Mouse (Mus musculus) midbrain, embryonic 13.5 days (tissue): ENCODE results near the gene Siglecf. TPM values are rescaled to one million over a fixed set of nuclear protein-coding genes. Genes with fewer than 3 reads are reported as not detected.

Experiments used
- ATAC-seq: fragments of 200-750 bp; cut with Nextera tagmentation; 2 replicates; pipeline ENCODE4 v1.8.0; 2017; ENCODE audit warnings: mild to moderate bottlenecking, moderate TSS enrichment, moderate library complexity
- H3K27ac ChIP-seq: fragments of 300-500 bp; sonication (generic); 2 replicates; pipeline ENCODE4 v1.5.1; 2015; ENCODE audit warnings: inconsistent platforms, mild to moderate bottlenecking, moderate library complexity
- H3K27me3 ChIP-seq: fragments of 300-500 bp; sonication (generic); 2 replicates; pipeline ENCODE4 v1.6.1; 2015; ENCODE audit warnings: mild to moderate bottlenecking, inconsistent platforms
- H3K36me3 ChIP-seq: fragments of 300-500 bp; sonication (generic); 2 replicates; pipeline ENCODE4 v1.6.1; 2015; ENCODE audit warnings: mild to moderate bottlenecking, inconsistent platforms
- H3K4me1 ChIP-seq: fragments of 300-500 bp; sonication (generic); replicated peaks from 2 replicates; pipeline ENCODE4 v1.6.1; 2015; ENCODE audit warnings: inconsistent platforms
- H3K4me2 ChIP-seq: fragments of 300-500 bp; sonication (generic); replicated peaks from 2 replicates; pipeline ENCODE4 v1.6.1; 2015; ENCODE audit warnings: moderate library complexity, mild to moderate bottlenecking, inconsistent platforms
- H3K4me3 ChIP-seq: fragments of 300-500 bp; sonication (generic); replicated peaks from 2 replicates; pipeline ENCODE4 v1.5.1; 2015; ENCODE audit warnings: mild to moderate bottlenecking, inconsistent platforms
- H3K9ac ChIP-seq: fragments of 300-500 bp; sonication (generic); replicated peaks from 2 replicates; pipeline ENCODE4 v1.6.1; 2015; ENCODE audit warnings: mild to moderate bottlenecking, inconsistent platforms
- H3K9me3 ChIP-seq: fragments of 300-500 bp; sonication (generic); 2 replicates; pipeline ENCODE4 v1.6.1; 2016; ENCODE audit warnings: mild to moderate bottlenecking, inconsistent platforms
- WGBS: fragments of 180-500 bp; shearing (Covaris S2); methylation state at CpG from one replicate; pipeline ENCODE4 v1.1.7; 2015; 5-methylcytosine and 5-hydroxymethylcytosine counted together
- polyA plus RNA-seq: library from polyadenylated mRNA; unstranded; fragments of >200 nt; fragmentation: Nextera tagmentation; extraction: Ambion mirVana; gene quantifications from 2 replicates; pipeline ENCODE4 v1.2.1, GENCODE M21; 2015

Gene Siglecf
- 0.12 and 0.22 TPM in 2 replicates for polyA plus RNA-seq

- H3K27ac ChIP-seq: no peak within 1 kb of the TSS
- H3K27me3 ChIP-seq: no peaks in the 10 kb centered on the region
- 74% methylated on average over 3 of the region's 3 CpGs for WGBS
- H3K9me3 ChIP-seq: no peaks in the 10 kb centered on the region
- no peak within 1 kb of the TSS for H3K4me2 ChIP-seq
- no peak for ATAC-seq
- H3K4me1 ChIP-seq: peaks cover 7% of the 10 kb centered on the region
- no peaks in the 10 kb centered on the region for H3K36me3 ChIP-seq
- H3K9ac ChIP-seq: no peak within 1 kb of the TSS
- H3K4me3 ChIP-seq: no peak within 1 kb of the TSS
Observed at GRCm38 (mm10) chr7:43351154-43351553, at the start of gene Siglecf. Siglecf (plus strand) TSS chr7:43351341.

GRCm38 (mm10) chr7:43305235-43305634, 45.9 kb upstream of the Siglecf start:
- no peak overlapping the region for H3K4me3 ChIP-seq
- ATAC-seq: no peak
- no peak overlapping the region for H3K9ac ChIP-seq
- H3K36me3 ChIP-seq: peaks cover 71% of the 10 kb centered on the region
- H3K27ac ChIP-seq: no peak overlapping the region
- H3K9me3 ChIP-seq: no peaks in the 10 kb centered on the region
- 92% methylated on average over 3 of the region's 3 CpGs for WGBS
- no peaks in the 10 kb centered on the region for H3K27me3 ChIP-seq
- H3K4me1 ChIP-seq: no peaks in the 10 kb centered on the region
- no peak overlapping the region for H3K4me2 ChIP-seq

- no peak overlapping the region for H3K4me2 ChIP-seq
- H3K27me3 ChIP-seq: no peaks in the 10 kb centered on the region
- H3K4me3 ChIP-seq: no peak overlapping the region
- ATAC-seq: no peak
- H3K9me3 ChIP-seq: no peaks in the 10 kb centered on the region
- 94% methylated on average over 2 of the region's 2 CpGs for WGBS
- peaks cover 48% of the 10 kb centered on the region for H3K36me3 ChIP-seq
- H3K9ac ChIP-seq: no peak overlapping the region
- peaks cover 21% of the 10 kb centered on the region for H3K4me1 ChIP-seq
- no peak overlapping the region for H3K27ac ChIP-seq
Observed at GRCm38 (mm10) chr7:43309069-43309468, 42.1 kb upstream of the Siglecf start.

- H3K27ac ChIP-seq: no peak overlapping the region
- no peak for ATAC-seq
- WGBS: 91% methylated on average over 6 of the region's 6 CpGs
- peaks cover 34% of the 10 kb centered on the region for H3K36me3 ChIP-seq
- peak overlapping the region; percentile 88 for H3K4me2 ChIP-seq
- no peak overlapping the region for H3K9ac ChIP-seq
- H3K27me3 ChIP-seq: no peaks in the 10 kb centered on the region
- peak overlapping the region; percentile 83; the same call in 1 of the 2 replicates for H3K4me3 ChIP-seq
- peaks cover 21% of the 10 kb centered on the region for H3K4me1 ChIP-seq
- no peaks in the 10 kb centered on the region for H3K9me3 ChIP-seq
Observed at GRCm38 (mm10) chr7:43311632-43312031, 39.5 kb upstream of the Siglecf start.

GRCm38 (mm10) chr7:43312386-43313012, 38.6 kb upstream of the Siglecf start:
- Histone ChIP-seq H3K9me3 (no peaks in the 10 kb centered on the region), H3K36me3 (peaks cover 27% of the 10 kb centered on the region), H3K27me3 (no peaks in the 10 kb centered on the region), H3K4me2 (peak overlapping the region; percentile 88), H3K9ac (peak overlapping the region; percentile 87), H3K4me3 (peak overlapping the region; percentile 83), H3K27ac (peak overlapping the region; percentile 80), H3K4me1 (peaks cover 21% of the 10 kb centered on the region)
- WGBS: 3% methylated on average over 32 of the region's 32 CpGs
- peak; percentile 78 for ATAC-seq

- peak within 1 kb of the TSS; percentile 83 for H3K4me3 ChIP-seq
- no peaks in the 10 kb centered on the region for H3K9me3 ChIP-seq
- peak; percentile 98 for ATAC-seq
- H3K27ac ChIP-seq: peak within 1 kb of the TSS; percentile 80
- WGBS: under 1% methylated on average over 33 of the region's 33 CpGs
- H3K36me3 ChIP-seq: peaks cover 22% of the 10 kb centered on the region
- H3K27me3 ChIP-seq: no peaks in the 10 kb centered on the region
- peaks cover 21% of the 10 kb centered on the region for H3K4me1 ChIP-seq
- peak within 1 kb of the TSS; percentile 87 for H3K9ac ChIP-seq
- H3K4me2 ChIP-seq: peak within 1 kb of the TSS; percentile 88
Observed at GRCm38 (mm10) chr7:43313013-43313428, 38.1 kb upstream of the Siglecf start, which contains the start of gene Zfp715. Zfp715 (minus strand) TSS chr7:43313294.

GRCm38 (mm10) chr7:43326223-43326780, 24.8 kb upstream of the Siglecf start:
- H3K4me1 ChIP-seq: no peaks in the 10 kb centered on the region
- H3K27ac ChIP-seq: no peak overlapping the region
- ATAC-seq: no peak
- H3K4me3 ChIP-seq: no peak overlapping the region
- H3K36me3 ChIP-seq: no peaks in the 10 kb centered on the region
- H3K27me3 ChIP-seq: no peaks in the 10 kb centered on the region
- H3K4me2 ChIP-seq: no peak overlapping the region
- 54% methylated on average over 10 of the region's 10 CpGs for WGBS
- H3K9me3 ChIP-seq: no peaks in the 10 kb centered on the region
- H3K9ac ChIP-seq: no peak overlapping the region

- Histone ChIP-seq H3K36me3 (no peaks in the 10 kb centered on the region), H3K4me2 (no peak overlapping the region)
- WGBS: 71% methylated on average over 4 of the region's 4 CpGs
Observed at GRCm38 (mm10) chr7:43328101-43328500, 23.0 kb upstream of the Siglecf start.

GRCm38 (mm10) chr7:43333203-43333602, 17.9 kb upstream of the Siglecf start:
- Histone ChIP-seq H3K9ac (no peak overlapping the region), H3K4me2 (no peak overlapping the region), H3K36me3 (no peaks in the 10 kb centered on the region), H3K27me3 (no peaks in the 10 kb centered on the region), H3K9me3 (no peaks in the 10 kb centered on the region), H3K27ac (no peak overlapping the region), H3K4me3 (no peak overlapping the region), H3K4me1 (no peaks in the 10 kb centered on the region)
- no peak for ATAC-seq
- WGBS: 47% methylated on average over 5 of the region's 7 CpGs

More at GRCm38 (mm10) chr7:43328101-43328500, 23.0 kb upstream of the Siglecf start:
- ATAC-seq: no peak
- Histone ChIP-seq H3K27ac (no peak overlapping the region), H3K4me3 (no peak overlapping the region), H3K9ac (no peak overlapping the region), H3K4me1 (no peaks in the 10 kb centered on the region), H3K9me3 (no peaks in the 10 kb centered on the region), H3K27me3 (no peaks in the 10 kb centered on the region)

- Histone ChIP-seq H3K4me2 (no peak overlapping the region), H3K9ac (no peak overlapping the region), H3K4me1 (no peaks in the 10 kb centered on the region), H3K4me3 (no peak overlapping the region), H3K36me3 (no peaks in the 10 kb centered on the region), H3K27ac (no peak overlapping the region), H3K9me3 (no peaks in the 10 kb centered on the region), H3K27me3 (no peaks in the 10 kb centered on the region)
- WGBS: 71% methylated on average over 2 of the region's 2 CpGs
- no peak for ATAC-seq
Observed at GRCm38 (mm10) chr7:43333899-43334298, 17.2 kb upstream of the Siglecf start.

- Histone ChIP-seq H3K36me3 (no peaks in the 10 kb centered on the region), H3K27ac (no peak overlapping the region), H3K4me3 (no peak overlapping the region), H3K4me1 (no peaks in the 10 kb centered on the region), H3K9me3 (no peaks in the 10 kb centered on the region), H3K4me2 (no peak overlapping the region), H3K27me3 (no peaks in the 10 kb centered on the region), H3K9ac (no peak overlapping the region)
- WGBS: 88% methylated on average over 4 of the region's 4 CpGs
- no peak for ATAC-seq
Observed at GRCm38 (mm10) chr7:43340771-43341170, 10.4 kb upstream of the Siglecf start.

- H3K4me2 ChIP-seq: no peak overlapping the region
- no peak overlapping the region for H3K27ac ChIP-seq
- no peaks in the 10 kb centered on the region for H3K9me3 ChIP-seq
- H3K4me1 ChIP-seq: no peaks in the 10 kb centered on the region
- no peak for ATAC-seq
- no peaks in the 10 kb centered on the region for H3K36me3 ChIP-seq
- WGBS: 87% methylated on average over 5 of the region's 5 CpGs
- no peak overlapping the region for H3K4me3 ChIP-seq
- H3K9ac ChIP-seq: no peak overlapping the region
- no peaks in the 10 kb centered on the region for H3K27me3 ChIP-seq
Observed at GRCm38 (mm10) chr7:43343191-43343590, 8.0 kb upstream of the Siglecf start.
